Mouse (Mus musculus) megakaryocyte-erythroid progenitor cell, adult 5-6 weeks (primary cell): ENCODE results near the gene Anapc15-ps. TPM values are rescaled to one million over a fixed set of nuclear protein-coding genes. Genes with fewer than 3 reads are reported as not detected.
A peak's percentile ranks its signal among the peaks of the same experiment; 100 is the strongest.

Experiments used
- ATAC-seq: replicated peaks from 2 replicates; pipeline ENCODE4 v1.8.0; 2016; ENCODE audit warnings: mild to moderate bottlenecking, inconsistent platforms; ENCODE audit not compliant: severe bottlenecking, poor library complexity, low FRiP score, low TSS enrichment
- total RNA-seq, 2 experiments: library from RNA; stranded (forward) in 1 of 2; stranded (reverse) in 1 of 2; fragments of 200-1000, 215-1000 nt in 1 of 2; fragments of >200 nt in 1 of 2; fragmentation: Nextera tagmentation in 1 of 2; gene quantifications; 2 replicates each; pipeline ENCODE4 v1.2.3; 2014 to 2017

The Anapc15-ps gene
- total RNA-seq, 2 experiments from 2014 or later: 0.56 TPM; not detected in 1

GRCm38 (mm10) chr10:95694559-95695251 lies 21.5 kb upstream of the Anapc15-ps start:
- no peak for ATAC-seq

GRCm38 (mm10) chr10:95691347-95691746 lies 18.1 kb upstream of the Anapc15-ps start:
- ATAC-seq: no peak

- ATAC-seq: no peak
These were observed 16.6 kb upstream of the Anapc15-ps start for GRCm38 (mm10) chr10:95689833-95690232.

GRCm38 (mm10) chr10:95689058-95689457 lies 15.8 kb upstream of the Anapc15-ps start:
- no peak for ATAC-seq

GRCm38 (mm10) chr10:95687558-95688141 lies 14.4 kb upstream of the Anapc15-ps start:
- no peak for ATAC-seq

GRCm38 (mm10) chr10:95686041-95686440 lies 12.8 kb upstream of the Anapc15-ps start:
- no peak for ATAC-seq

GRCm38 (mm10) chr10:95684782-95685555 lies 11.7 kb upstream of the Anapc15-ps start:
- 0 out of 2 replicates have a peak, but pooled peaks have one; percentile 37 for ATAC-seq

GRCm38 (mm10) chr10:95684250-95684649 lies 11.0 kb upstream of the Anapc15-ps start:
- ATAC-seq: no peak

- no peak for ATAC-seq
These were observed 10.5 kb upstream of the Anapc15-ps start for GRCm38 (mm10) chr10:95683735-95684134.

- ATAC-seq: no peak
These were observed 9.7 kb upstream of the Anapc15-ps start for GRCm38 (mm10) chr10:95682964-95683363.

GRCm38 (mm10) chr10:95682091-95682740 lies 9.0 kb upstream of the Anapc15-ps start:
- ATAC-seq: no peak

GRCm38 (mm10) chr10:95681481-95681880 lies 8.2 kb upstream of the Anapc15-ps start:
- ATAC-seq: no peak

- ATAC-seq: no peak
These were observed 7.8 kb upstream of the Anapc15-ps start for GRCm38 (mm10) chr10:95681058-95681440.

- ATAC-seq: no peak
These were observed 7.2 kb upstream of the Anapc15-ps start for GRCm38 (mm10) chr10:95680153-95681057.

GRCm38 (mm10) chr10:95679131-95679530 lies 5.9 kb upstream of the Anapc15-ps start:
- ATAC-seq: no peak

- ATAC-seq: no peak
These were observed 5.4 kb upstream of the Anapc15-ps start for GRCm38 (mm10) chr10:95678661-95679060.

- peak; percentile 5; the same call in 1 of the 2 replicates for ATAC-seq
These were observed 5.0 kb upstream of the Anapc15-ps start for GRCm38 (mm10) chr10:95678241-95678640.

GRCm38 (mm10) chr10:95677356-95678109 lies 4.3 kb upstream of the Anapc15-ps start:
- ATAC-seq: peak; percentile 66
